Mouse (Mus musculus): Measurements from ENCODE around the gene Hbs1l.

GRCm38 (mm10) chr10:21416184-21416583 is 120.4 kb downstream of the Hbs1l start:
- TF ChIP-seq CTCF (IDR thresholded peaks at IDR 0.05; ENCODE audit: low read depth, low read length) (no peak), POLR2A (IDR thresholded peaks at IDR 0.05; ENCODE audit: extremely low read depth, insufficient read depth, low read length) (no peak)

Measured in liver, adult 2 months (tissue).